Mouse (Mus musculus) lung, adult 18-20 months (tissue): ENCODE measurements around the gene Tnfsf9.

Experiments used
- DNase-seq, 2 experiments: peaks; one replicate each; pipeline ENCODE4 v3.0.0; 2022; ENCODE audit warnings: mixed read lengths in 2 of 2

The Tnfsf9 gene

GRCm38 (mm10) chr17:57105181-57106034 lies at the start of gene Tnfsf9:
Gene Tnfsf9 (plus strand): TSS chr17:57105325.
- DNase-seq: peak; percentile 32 to 34

- DNase-seq: no peak
These were observed 48.9 kb upstream of the Tnfsf9 start for GRCm38 (mm10) chr17:57056246-57056645.

GRCm38 (mm10) chr17:57058891-57059485 lies 46.1 kb upstream of the Tnfsf9 start, which contains the start of gene Crb3:
Gene Crb3 (plus strand): TSS chr17:57059105.
- DNase-seq: peak; percentile 50 to 51

GRCm38 (mm10) chr17:57059486-57059977 lies 45.6 kb upstream of the Tnfsf9 start, which contains the start of gene Slc25a23:
Gene Slc25a23 (minus strand): TSS chr17:57059863.
- peak; percentile 66 to 67 for DNase-seq

- DNase-seq: peak; percentile 98
These were observed 44.8 kb upstream of the Tnfsf9 start for GRCm38 (mm10) chr17:57060231-57060801.

GRCm38 (mm10) chr17:57061069-57061468 lies 44.1 kb upstream of the Tnfsf9 start:
- no peak for DNase-seq

- peak; percentile 87 to 93 for DNase-seq
These were observed 43.1 kb upstream of the Tnfsf9 start for GRCm38 (mm10) chr17:57062011-57062521.

GRCm38 (mm10) chr17:57062548-57062947 lies 42.6 kb upstream of the Tnfsf9 start:
- peak in 1 of 2 experiments; percentile 24 for DNase-seq

- peak; percentile 56 to 72 for DNase-seq
These were observed 42.1 kb upstream of the Tnfsf9 start for GRCm38 (mm10) chr17:57063031-57063430.

GRCm38 (mm10) chr17:57066908-57067307 lies 38.2 kb upstream of the Tnfsf9 start:
- no peak for DNase-seq

- DNase-seq: no peak
These were observed 34.9 kb upstream of the Tnfsf9 start for GRCm38 (mm10) chr17:57070272-57070671.

- peak; percentile 59 to 76 for DNase-seq
These were observed 34.4 kb upstream of the Tnfsf9 start for GRCm38 (mm10) chr17:57070699-57071098.

GRCm38 (mm10) chr17:57076916-57077315 lies 28.2 kb upstream of the Tnfsf9 start:
- DNase-seq: no peak

GRCm38 (mm10) chr17:57078336-57078735 lies 26.8 kb upstream of the Tnfsf9 start, which contains the start of gene Dennd1c:
Gene Dennd1c (minus strand): TSS chr17:57078514.
- peak; percentile 18 to 32 for DNase-seq

- DNase-seq: no peak
These were observed 25.2 kb upstream of the Tnfsf9 start for GRCm38 (mm10) chr17:57079919-57080318.

GRCm38 (mm10) chr17:57081234-57081842 lies 23.8 kb upstream of the Tnfsf9 start:
- DNase-seq: no peak

GRCm38 (mm10) chr17:57082481-57082880 lies 22.6 kb upstream of the Tnfsf9 start:
- no peak for DNase-seq

GRCm38 (mm10) chr17:57085970-57086757 lies 19.0 kb upstream of the Tnfsf9 start:
- no peak for DNase-seq

- peak in 1 of 2 experiments; percentile 27 for DNase-seq
These were observed 17.9 kb upstream of the Tnfsf9 start, which contains the start of gene Tubb4a for GRCm38 (mm10) chr17:57087049-57087832. Gene Tubb4a (minus strand): TSS chr17:57087782.

GRCm38 (mm10) chr17:57094222-57094621 lies 10.9 kb upstream of the Tnfsf9 start:
- no peak for DNase-seq
